Mouse (Mus musculus): ENCODE results near the gene Gm4353. TPM values are rescaled to one million over a fixed set of nuclear protein-coding genes. Genes with fewer than 3 reads are reported as not detected.

The Gm4353 gene
- total and polyA plus RNA-seq, 2 experiments from 2014 or later: 0.63 to 1.3 TPM

DNA sequence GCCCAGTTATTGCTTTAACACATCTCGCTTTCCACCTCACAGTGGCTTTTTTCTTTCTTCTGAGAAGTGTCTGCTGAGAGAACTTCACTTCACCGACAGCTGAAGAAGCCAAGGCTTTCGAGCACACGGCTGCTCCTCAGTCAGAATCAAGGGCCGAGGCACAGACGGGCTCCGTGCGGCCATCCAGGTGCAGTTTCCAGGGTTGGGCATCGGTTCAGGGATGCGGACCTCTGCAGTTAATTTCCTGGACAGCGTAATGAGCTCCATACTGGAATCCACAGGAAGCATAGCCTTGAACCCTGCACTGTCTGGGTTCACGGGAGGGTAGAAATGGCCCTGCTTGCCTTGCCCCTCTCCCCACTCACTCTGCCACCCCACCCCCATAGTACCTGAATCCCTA is 39.6 kb upstream of the Gm4353 start:
- 71% methylated on average over 12 of the region's 12 CpGs for WGBS
- H3K9ac ChIP-seq (replicated peaks; ENCODE audit: low read length): no peak overlapping the region
- peaks cover 4% of the 10 kb centered on the region; the same call in 1 of the 2 replicates for H3K4me1 ChIP-seq (ENCODE audit: insufficient read depth, low read length)
- H3K36me3 ChIP-seq (ENCODE audit: insufficient read depth, low read length): no peaks in the 10 kb centered on the region
- H3K27ac ChIP-seq: no peak overlapping the region; the same call in 1 of the 2 replicates
- H3K4me2 ChIP-seq (ENCODE audit: low read depth, low read length): no peak overlapping the region
- DNase-seq (ENCODE audit: low spot score) (no peak), ATAC-seq (no peak)
- no peaks in the 10 kb centered on the region for H3K27me3 ChIP-seq (ENCODE audit: insufficient read depth, low read length)
- H3K4me3 ChIP-seq (ENCODE audit: low read length): no peak overlapping the region
- no peak for TF ChIP-seq CTCF (IDR thresholded peaks at IDR 0.05; ENCODE audit: low read depth)
- H3K9me3 ChIP-seq (ENCODE audit: low read length): no peaks in the 10 kb centered on the region

GRCm38 (mm10) chr7:116123597-116123985 is 39.2 kb upstream of the Gm4353 start:
- H3K36me3 ChIP-seq (ENCODE audit: insufficient read depth, low read length): no peaks in the 10 kb centered on the region
- H3K4me1 ChIP-seq (ENCODE audit: insufficient read depth, low read length): peaks cover 4% of the 10 kb centered on the region; the same call in 1 of the 2 replicates
- DNase-seq (ENCODE audit: low spot score) (no peak), ATAC-seq (no peak)
- no peak overlapping the region; the same call in 1 of the 2 replicates for H3K27ac ChIP-seq
- WGBS: 78% methylated on average over 2 of the region's 2 CpGs
- H3K9me3 ChIP-seq (ENCODE audit: low read length): no peaks in the 10 kb centered on the region
- no peaks in the 10 kb centered on the region for H3K27me3 ChIP-seq (ENCODE audit: insufficient read depth, low read length)
- no peak overlapping the region for H3K4me3 ChIP-seq (ENCODE audit: low read length)
- no peak overlapping the region for H3K4me2 ChIP-seq (ENCODE audit: low read depth, low read length)
- TF ChIP-seq CTCF (IDR thresholded peaks at IDR 0.05; ENCODE audit: low read depth): no peak
- no peak overlapping the region for H3K9ac ChIP-seq (replicated peaks; ENCODE audit: low read length)

DNA sequence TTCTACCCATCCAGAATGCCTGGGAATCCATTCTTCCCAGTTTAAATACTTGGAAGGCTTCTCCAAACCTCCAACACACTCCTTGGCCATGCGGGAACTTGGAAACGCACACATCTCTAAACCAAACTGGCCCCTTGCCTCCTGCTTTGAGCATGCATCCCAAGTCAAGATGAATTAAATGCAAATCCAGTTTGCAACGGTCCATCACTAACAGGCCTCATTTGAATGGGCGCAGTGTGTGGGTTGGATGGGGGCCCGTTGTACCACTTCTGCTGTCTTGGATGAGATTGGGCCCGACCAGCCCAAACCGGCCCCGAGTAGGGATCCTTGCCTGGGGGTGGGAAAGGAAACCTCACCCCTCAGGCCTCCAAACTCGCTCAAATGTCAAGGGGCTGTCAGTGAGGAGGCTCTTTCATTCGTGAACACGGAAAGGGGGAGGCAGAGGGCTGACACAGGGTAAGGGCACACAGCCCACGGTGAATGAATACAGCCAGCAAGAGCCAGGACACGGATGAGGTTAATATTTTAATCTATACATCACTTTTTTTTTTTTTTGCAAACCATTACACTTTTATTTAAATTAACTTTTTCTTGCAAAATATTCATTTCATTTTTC is 38.7 kb upstream of the Gm4353 start:
- peak; percentile 87 for ATAC-seq

DNA sequence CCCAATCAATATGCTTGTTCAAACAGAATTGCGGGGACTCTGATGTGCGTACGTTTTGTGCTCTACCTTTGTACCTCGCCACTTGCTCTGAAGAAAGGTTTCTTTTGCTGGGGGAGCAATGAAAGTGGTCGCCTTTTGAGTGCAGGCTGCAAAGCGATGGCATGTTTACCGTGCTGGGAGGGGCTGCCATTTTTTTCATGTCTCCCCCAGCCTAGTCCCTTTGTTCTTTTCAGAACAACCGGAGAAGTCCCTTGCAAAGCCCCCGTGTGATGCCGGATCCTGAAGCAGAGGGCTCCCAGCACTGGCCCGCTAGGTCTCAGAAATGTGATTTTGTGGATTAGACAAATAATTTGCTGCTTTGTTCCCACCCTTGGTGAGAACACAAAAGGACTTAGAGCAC is 36.8 kb upstream of the Gm4353 start:
- Histone ChIP-seq H3K27me3 (ENCODE audit: insufficient read depth, low read length) (no peaks in the 10 kb centered on the region), H3K4me3 (ENCODE audit: low read length) (no peak overlapping the region), H3K9me3 (ENCODE audit: low read length) (no peaks in the 10 kb centered on the region), H3K4me1 (ENCODE audit: insufficient read depth, low read length) (peaks cover 4% of the 10 kb centered on the region; the same call in 1 of the 2 replicates), H3K4me2 (ENCODE audit: low read depth, low read length) (no peak overlapping the region), H3K36me3 (ENCODE audit: insufficient read depth, low read length) (no peaks in the 10 kb centered on the region), H3K9ac (replicated peaks; ENCODE audit: low read length) (no peak overlapping the region), H3K27ac (no peak overlapping the region)
- DNase-seq (ENCODE audit: low spot score) (no peak), ATAC-seq (no peak)
- no peak for TF ChIP-seq CTCF (IDR thresholded peaks at IDR 0.05; ENCODE audit: low read depth)
- 49% methylated on average over 11 of the region's 11 CpGs for WGBS

More for the DNA sequence above, 38.7 kb upstream of the Gm4353 start:
- Histone ChIP-seq H3K9me3 (ENCODE audit: low read length) (no peaks in the 10 kb centered on the region), H3K4me2 (ENCODE audit: low read depth, low read length) (no peak overlapping the region), H3K27ac (peak overlapping the region; percentile 12; the same call in 1 of the 2 replicates), H3K4me1 (ENCODE audit: insufficient read depth, low read length) (peaks cover 4% of the 10 kb centered on the region; the same call in 1 of the 2 replicates), H3K36me3 (ENCODE audit: insufficient read depth, low read length) (no peaks in the 10 kb centered on the region), H3K9ac (replicated peaks; ENCODE audit: low read length) (no peak overlapping the region), H3K27me3 (ENCODE audit: insufficient read depth, low read length) (no peaks in the 10 kb centered on the region), H3K4me3 (ENCODE audit: low read length) (no peak overlapping the region)
- no peak for TF ChIP-seq CTCF (IDR thresholded peaks at IDR 0.05; ENCODE audit: low read depth)
- peak; percentile 78 for DNase-seq (ENCODE audit: low spot score)
- WGBS: 28% methylated on average over 13 of the region's 13 CpGs

DNA sequence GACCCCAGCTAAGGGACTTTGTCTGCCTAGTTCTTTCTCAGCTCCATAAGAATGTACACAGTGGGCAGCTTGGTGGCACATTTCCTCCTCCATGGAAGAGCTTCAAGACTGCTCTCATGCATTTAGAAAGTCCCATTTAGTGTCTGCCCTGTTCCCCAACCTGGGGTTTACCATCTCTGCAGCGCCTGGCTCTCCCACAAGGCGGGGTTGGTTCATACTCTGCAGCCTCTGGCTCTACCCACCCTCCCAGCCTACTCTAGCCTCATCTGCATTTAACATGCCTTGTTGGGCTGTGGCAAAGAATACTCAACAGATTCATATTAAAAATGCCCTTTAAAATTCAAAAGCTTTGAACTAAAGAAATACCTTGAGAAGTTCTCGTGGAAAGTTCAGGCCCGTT is 36.3 kb upstream of the Gm4353 start:
- ATAC-seq (no peak), DNase-seq (ENCODE audit: low spot score) (no peak)
- Histone ChIP-seq H3K27ac (no peak overlapping the region), H3K36me3 (ENCODE audit: insufficient read depth, low read length) (no peaks in the 10 kb centered on the region), H3K4me3 (ENCODE audit: low read length) (no peak overlapping the region), H3K4me2 (ENCODE audit: low read depth, low read length) (no peak overlapping the region), H3K27me3 (ENCODE audit: insufficient read depth, low read length) (no peaks in the 10 kb centered on the region), H3K9me3 (ENCODE audit: low read length) (no peaks in the 10 kb centered on the region), H3K9ac (replicated peaks; ENCODE audit: low read length) (no peak overlapping the region), H3K4me1 (ENCODE audit: insufficient read depth, low read length) (peaks cover 4% of the 10 kb centered on the region; the same call in 1 of the 2 replicates)
- 74% methylated on average over 4 of the region's 4 CpGs for WGBS
- TF ChIP-seq CTCF (IDR thresholded peaks at IDR 0.05; ENCODE audit: low read depth): no peak

- H3K9me3 ChIP-seq (ENCODE audit: low read length): no peaks in the 10 kb centered on the region
- peaks cover 4% of the 10 kb centered on the region; the same call in 1 of the 2 replicates for H3K4me1 ChIP-seq (ENCODE audit: insufficient read depth, low read length)
- 48% methylated on average over 1 of the region's 1 CpGs for WGBS
- ATAC-seq: no peak
- no peak overlapping the region for H3K4me3 ChIP-seq (ENCODE audit: low read length)
- H3K27me3 ChIP-seq (ENCODE audit: insufficient read depth, low read length): no peaks in the 10 kb centered on the region
- TF ChIP-seq CTCF (IDR thresholded peaks at IDR 0.05; ENCODE audit: low read depth): no peak
- H3K9ac ChIP-seq (replicated peaks; ENCODE audit: low read length): no peak overlapping the region
- DNase-seq (ENCODE audit: low spot score): no peak
- no peaks in the 10 kb centered on the region for H3K36me3 ChIP-seq (ENCODE audit: insufficient read depth, low read length)
- H3K4me2 ChIP-seq (ENCODE audit: low read depth, low read length): no peak overlapping the region
- H3K27ac ChIP-seq: no peak overlapping the region
Observed at GRCm38 (mm10) chr7:116119306-116119857, 34.9 kb upstream of the Gm4353 start.

DNA sequence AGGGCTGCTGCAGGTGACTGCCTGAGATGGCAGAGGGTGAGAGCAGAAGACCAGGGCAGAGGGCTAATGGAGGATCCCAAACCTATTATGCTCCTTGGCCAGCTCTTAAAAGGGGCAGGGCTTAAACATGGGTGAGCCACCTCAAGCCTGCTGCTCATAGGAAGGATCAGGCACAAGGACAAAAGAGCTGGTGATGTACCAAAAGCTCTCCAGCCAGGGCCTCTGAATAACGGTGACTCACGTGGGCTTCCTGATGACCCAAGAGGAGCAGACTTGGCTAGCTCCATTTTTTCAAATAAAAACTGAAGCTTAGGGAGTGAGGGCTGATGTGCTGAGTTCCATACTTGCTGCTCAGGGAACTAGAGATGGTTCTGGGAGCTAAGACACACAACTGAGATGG is 31.6 kb upstream of the Gm4353 start:
- DNase-seq (ENCODE audit: low spot score) (no peak), ATAC-seq (no peak)
- Histone ChIP-seq H3K4me3 (ENCODE audit: low read length) (no peak overlapping the region), H3K9me3 (ENCODE audit: low read length) (no peaks in the 10 kb centered on the region), H3K9ac (replicated peaks; ENCODE audit: low read length) (no peak overlapping the region), H3K27ac (no peak overlapping the region), H3K36me3 (ENCODE audit: insufficient read depth, low read length) (no peaks in the 10 kb centered on the region), H3K4me1 (ENCODE audit: insufficient read depth, low read length) (no peaks in the 10 kb centered on the region), H3K27me3 (ENCODE audit: insufficient read depth, low read length) (no peaks in the 10 kb centered on the region), H3K4me2 (ENCODE audit: low read depth, low read length) (no peak overlapping the region)
- 66% methylated on average over 2 of the region's 2 CpGs for WGBS
- TF ChIP-seq CTCF (IDR thresholded peaks at IDR 0.05; ENCODE audit: low read depth): no peak
